Mouse (Mus musculus): Measurements from ENCODE around the gene Ust.

The Ust gene

DNA sequence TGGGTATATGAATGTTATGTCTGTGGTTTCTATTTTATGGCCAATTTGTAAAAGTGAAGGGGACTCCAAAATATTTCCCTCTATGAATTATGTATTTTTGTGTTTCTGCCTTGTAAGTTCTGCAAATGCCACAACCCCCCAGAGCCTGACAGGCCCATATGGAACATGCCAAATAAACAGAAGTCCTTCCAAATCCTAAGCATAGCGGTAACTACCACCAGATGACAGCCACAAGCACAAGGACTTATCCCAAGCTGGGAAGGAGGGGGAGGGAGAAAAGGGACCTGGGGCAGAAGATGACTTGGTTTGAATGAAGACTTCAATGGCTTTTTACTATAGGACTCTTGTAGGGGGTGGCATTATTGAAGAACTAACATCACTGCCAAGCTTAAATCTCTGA is 182.0 kb downstream of the Ust start:
- in situ Hi-C loops (cut with MboI, MseI): no loop called here

DNA sequence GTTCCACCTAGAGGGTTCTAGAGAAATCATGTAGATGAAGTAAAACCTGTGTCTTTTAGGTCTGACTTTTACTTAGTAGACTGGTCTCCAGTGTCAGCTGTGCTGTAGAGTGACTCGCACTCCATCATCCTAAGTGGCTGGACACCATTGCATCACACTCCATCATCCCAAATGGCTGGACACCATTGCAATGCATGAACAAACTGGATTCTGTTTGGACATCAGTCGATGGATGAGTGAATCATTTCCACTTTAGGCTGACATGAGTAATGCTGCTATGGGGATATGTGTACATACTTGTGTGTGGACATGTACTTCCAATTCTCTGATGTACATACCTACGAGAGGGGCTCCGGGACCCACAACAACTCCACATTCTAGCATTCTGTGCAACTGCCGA is 187.7 kb downstream of the Ust start:
- in situ Hi-C loops (cut with MboI, MseI): no loop called here

DNA sequence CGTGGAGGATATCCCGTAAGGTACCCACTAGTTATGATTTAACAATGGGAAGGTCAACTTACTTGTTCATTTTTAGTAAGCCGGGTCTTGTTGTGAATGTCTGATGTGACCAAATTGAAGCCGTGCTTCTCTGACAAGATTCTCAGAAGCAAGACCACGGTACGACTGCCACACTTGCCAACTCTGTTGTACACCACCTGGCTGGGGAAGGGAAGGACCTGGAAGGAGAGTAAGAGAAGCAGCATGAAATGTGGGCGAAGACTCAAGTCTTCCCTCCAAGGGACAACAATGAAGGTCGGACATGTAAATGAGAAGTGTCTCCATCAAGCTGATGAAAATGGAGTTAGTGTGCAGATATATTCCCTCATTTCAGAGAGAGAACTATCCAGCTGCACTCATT is 188.6 kb downstream of the Ust start:
- in situ Hi-C loops (cut with MboI, MseI): no loop called here

DNA sequence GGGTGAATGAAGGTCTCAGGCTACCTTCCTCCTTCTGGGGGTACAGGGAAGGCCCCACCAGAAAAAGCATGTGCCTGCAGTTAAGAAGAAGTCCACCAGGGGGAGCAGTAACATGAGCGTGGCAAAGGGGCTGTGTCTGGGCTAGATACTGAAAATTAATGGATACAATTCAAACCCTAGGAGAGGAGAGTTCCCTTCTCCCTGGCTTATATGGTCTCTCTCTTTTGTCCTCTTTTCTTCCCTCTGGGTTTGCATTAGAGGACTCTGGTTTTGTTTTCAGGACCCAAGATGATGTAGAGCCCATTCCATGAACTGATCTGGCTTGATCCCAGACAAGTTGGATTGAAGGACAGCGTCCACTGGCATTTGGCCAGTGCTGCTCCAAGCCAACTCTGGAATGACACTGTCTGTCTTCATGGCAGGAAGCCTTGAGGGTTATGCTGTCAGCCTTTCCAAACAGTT is 195.3 kb downstream of the Ust start:
- in situ Hi-C loops (cut with MboI, MseI): no loop called here

DNA sequence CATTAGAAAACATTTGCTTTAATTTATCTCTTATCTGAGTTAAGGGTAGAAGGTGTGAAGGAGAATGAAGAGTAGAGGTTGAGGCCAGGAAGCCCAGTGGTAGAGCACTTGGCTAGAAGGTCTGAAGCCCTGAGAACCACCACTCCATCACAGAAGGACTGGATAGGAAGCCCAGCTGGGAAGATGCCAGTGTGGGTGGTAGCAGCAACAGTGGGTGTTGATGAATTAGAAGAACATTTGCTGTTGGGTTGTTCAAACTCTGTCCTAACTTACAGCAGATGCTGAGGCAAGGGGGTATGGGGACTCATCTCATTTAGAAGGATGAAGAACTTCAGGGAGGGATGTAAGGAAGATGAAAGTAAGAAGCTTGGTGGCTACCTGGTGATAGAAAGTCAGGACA is 197.9 kb downstream of the Ust start:
- in situ Hi-C loops (cut with MboI, MseI): no loop called here

DNA sequence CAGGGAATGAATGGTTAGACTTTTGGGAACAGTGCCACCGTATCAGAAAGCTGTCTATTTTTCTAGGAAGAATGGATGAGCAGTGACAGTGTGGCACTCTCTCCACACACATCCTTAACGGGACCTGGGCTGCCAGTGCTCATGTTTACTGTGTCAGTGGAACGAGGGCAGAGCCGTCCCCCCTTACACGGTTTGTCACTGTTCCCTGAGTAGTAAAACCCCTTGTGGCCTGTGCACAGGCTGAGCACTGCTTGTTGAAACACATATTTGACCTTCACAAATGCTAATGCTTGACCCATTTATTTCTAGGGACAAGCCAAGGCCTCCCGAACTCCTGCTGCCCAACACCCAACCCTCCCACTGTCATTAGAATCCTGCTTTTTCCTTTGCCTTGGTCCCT is 209.2 kb downstream of the Ust start:
- in situ Hi-C loops (cut with MboI, MseI): no loop called here

DNA sequence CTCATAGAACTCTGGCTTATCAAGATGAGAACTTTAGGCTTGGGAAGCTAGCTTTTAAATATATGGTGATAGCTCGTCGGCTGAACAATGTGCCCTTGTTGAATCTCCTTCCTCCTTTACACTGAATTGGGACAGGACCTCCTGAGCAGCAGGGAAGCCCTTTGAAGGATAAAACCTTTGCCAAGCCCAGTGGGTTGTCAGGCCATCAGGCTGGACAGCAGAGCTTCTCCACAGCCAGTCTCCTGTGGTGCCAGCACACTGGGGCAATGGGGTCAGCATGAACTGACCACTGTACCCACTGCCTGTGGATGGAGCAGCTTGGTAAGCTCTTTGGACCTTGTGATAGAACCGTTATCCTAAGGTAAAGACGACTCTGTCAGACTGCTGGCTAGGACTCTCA is 214.4 kb downstream of the Ust start:
- in situ Hi-C loops (cut with MboI, MseI): no loop called here

DNA sequence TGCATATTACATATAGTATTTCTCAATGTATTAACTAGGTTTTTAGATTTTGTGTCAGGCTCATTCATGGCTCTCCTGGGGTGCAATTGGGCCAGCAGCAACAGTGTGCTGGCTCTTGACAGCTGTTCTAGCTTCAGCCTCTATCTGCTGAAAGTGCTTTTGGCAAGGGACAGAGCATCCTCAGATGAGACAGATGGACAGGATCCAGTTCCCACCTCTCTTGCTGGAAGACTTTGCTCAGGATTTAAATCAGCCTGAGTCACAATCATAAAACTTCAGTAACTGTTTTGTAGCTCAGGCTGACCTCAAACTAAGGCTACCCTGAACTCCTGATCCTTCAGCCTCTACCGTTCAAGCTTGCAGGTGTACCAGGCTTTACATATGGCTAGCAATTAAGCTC is 219.5 kb downstream of the Ust start:
- in situ Hi-C loops (cut with MboI, MseI): no loop called here

DNA sequence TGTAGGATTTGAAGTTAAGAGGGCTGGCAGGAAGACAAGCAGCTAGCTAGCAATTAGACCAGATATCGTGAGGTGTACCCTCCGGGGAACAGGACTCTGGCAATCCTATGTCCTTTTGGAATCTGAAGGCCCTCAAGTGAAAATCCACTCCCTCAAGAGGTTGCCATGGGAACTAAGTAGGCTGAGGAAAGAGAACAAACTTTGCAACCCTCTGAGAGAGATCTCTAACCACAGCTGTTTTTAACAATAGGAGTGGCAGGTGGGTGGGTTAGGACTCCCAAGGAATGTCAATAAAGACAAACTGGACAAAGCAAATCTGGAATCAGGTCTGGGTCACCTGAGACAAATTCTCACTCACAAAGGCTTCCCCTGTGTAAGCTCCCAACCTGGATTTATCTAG is 221.4 kb downstream of the Ust start:
- in situ Hi-C loops (cut with MboI, MseI): no loop called here

DNA sequence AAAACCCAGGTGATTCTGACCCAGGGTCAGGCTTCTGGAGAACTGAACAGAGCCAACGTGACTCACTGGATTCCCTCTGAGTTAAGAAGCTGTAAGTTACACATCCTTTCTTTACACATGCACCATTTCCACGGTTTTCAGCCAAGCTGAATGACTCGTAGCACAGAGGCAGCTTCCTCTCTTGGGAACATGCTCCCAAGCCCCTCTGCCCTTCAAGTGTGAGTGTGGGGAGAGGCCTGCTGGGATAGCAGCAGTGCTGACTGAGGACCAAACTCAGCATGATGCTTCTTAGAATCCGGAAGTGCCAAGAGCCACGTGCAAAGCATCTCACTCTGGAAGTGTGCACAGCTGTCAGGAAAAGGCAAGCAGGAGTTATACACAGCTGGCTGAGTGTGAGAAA is 228.0 kb downstream of the Ust start:
- in situ Hi-C loops (cut with MboI, MseI): no loop called here

DNA sequence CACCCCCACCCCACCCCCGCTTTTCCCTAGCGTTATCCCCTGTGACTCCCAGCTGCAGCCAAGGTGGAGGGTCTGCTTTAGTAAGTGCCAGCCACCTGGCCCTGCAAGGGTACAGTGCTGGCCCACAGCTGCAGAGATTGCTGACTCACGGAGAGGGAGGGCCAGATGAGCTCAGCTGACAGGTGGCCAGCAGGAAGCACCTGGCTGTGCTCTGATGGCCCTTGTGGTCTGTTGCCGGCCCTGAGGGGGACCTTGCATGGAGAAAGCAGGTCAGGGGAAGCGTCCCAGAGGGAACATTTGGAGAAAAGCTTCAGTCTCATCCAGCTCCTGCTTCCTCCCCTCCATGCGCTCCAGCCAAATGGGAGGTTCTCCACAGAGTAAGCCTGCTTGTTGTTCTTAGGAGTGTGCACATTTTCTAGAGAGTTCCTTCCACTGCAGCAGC is 231.3 kb downstream of the Ust start:
- in situ Hi-C loops (cut with MboI, MseI): no loop called here

DNA sequence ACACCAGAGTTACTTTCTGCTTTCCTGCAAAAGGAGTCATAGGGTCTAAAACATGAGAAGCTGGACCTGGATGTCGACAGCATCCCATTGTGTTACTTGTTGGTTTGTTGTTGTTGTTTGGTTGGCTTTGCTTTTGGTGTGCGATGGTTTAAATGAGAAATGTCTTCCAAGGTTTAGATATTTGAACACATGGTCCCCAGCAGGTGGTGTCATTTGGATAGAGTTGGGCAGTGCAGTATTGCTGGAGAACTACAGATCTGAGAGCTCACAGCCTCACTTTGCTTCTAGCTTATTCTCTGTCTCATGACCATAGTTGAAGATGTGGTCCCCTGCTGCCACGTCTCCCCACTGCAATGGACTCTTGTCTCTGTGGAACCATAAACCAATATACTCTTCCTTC is 234.6 kb downstream of the Ust start:
- in situ Hi-C loops (cut with MboI, MseI): no loop called here

DNA sequence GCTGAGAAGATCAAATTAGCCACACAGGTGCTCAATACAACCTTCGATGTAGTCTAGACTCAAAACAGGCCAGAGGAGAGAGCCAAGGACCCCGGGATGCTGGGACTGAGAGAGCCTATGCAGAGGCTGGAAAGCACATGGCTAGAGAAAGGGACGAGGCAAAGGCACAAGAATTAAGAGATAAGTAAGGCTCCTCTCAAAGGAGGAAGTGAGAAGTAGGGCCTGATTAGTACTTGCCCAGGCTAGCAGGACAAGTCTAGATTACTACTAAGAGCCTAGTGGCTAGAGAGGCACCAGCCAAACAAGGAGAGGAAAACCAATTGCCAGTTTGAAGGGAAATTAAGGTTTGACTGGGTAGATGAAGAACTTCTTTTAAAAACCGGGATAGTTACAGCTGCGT is 241.5 kb downstream of the Ust start:
- in situ Hi-C loops (cut with MboI, MseI): no loop called here

DNA sequence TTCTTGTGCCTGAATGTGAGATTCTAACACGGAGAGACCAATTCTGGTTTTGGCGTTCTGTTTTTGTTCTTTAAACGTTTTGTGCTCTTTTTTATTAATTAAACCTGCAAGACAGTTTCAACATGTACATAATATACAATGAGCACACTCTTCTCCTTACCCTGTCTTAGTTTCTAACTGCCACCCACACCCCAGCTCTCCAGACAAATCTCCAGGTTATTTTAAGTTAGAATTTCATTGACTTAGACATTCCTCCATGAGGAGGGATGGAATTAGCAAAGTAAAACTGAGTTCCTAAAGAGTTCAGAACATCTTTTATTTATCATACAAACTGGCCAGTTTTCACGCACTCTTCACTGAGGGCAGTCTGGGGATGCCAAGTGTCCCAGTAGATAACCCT is 248.9 kb downstream of the Ust start:
- in situ Hi-C loops (cut with MboI, MseI): no loop called here

DNA sequence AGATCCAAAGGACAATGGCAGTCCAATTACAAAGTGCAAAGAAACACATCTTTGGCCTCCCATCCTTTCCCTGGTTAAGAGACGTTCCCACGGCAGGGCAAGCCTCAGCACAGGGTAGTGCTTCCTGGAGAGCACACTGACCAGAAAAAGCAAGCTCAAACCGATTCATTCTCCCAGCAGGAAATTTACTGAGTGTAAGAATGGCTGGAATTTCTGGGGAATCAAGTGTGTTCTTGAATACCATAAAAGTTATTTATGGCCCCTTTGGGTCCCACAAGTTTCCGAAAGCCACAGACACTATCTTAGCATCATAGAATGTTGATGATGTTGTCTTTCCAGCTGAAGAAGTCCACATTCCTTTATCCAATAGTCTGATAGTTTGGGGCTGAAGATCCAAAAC is 258.9 kb downstream of the Ust start:
- in situ Hi-C loops (cut with MboI, MseI): no loop called here

DNA sequence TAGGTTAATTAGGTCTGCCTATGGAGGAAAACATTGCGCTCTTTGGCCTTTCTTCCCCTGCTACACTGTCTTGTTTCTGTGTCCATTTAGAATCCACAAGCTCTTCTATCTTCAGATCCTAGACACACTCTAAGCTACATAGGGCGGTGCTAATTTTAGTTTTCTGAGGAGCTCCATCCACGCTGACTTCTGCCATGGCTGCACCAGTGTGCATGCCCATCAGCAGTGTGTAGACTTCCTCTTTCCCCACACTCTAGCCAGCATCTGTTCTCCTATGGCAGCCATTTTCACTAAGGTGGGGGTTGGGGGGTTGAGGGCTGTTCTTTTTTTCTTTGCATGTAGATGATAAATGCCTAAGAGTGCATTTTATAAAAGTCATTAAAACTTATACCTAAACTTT is 268.6 kb downstream of the Ust start:
- in situ Hi-C loops (cut with MboI, MseI): no loop called here

DNA sequence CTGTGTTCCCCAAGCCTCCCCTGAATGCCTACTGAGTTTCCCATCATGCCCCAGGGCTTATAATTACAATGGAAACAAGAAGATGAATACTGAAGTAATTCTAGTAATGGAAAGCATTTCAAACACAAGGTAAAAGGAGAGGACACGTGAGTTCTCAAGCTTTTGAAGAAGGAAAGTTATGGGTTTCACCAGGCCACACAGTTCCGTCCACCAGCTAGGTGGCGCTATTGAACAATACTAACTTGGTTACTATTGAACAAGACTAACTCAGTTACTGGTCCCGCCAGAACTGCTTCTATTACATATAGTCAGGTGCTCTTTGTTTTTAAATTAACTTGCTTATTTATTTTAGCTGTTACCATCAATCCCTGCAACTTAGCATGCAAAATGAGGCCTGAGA is 276.3 kb downstream of the Ust start:
- in situ Hi-C loops (cut with MboI, MseI): no loop called here

DNA sequence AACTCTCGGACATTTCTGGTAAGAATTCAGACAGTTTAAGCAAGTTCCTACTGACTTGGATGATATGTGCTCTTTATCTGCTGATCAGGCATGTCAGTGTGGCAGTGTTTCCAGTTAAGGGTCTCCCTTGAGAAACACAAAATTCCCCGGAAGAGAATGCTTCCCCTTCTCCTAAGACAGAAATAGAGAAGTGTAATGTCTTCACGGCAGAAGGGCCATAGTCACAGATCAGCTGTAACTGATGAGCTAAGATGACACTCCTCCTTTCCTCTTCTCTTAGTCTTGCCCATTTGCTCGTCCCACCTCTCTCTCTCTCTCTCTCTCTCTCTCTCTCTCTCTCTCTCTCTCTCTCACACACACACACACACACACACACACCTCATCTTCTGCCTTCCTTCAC is 277.9 kb downstream of the Ust start:
- in situ Hi-C loops (cut with MboI, MseI): no loop called here

DNA sequence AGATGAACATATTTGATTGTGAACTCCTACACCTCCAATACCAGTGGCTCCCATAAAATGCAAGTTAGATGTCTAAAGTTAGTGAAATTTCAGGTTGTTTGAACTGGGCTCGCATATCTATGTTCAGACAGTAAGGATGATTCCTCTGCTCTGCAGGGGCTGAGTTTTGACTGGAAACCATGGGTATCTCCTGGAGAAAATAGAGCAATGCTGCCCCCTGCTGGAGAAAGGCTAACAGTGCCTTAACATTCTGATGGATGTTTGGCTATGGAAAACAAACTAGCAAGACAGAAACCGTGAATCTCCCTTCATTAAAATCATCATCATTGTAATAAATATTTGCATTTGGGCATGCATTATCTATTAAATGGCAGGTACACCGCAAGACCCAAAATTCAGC is 278.4 kb downstream of the Ust start:
- in situ Hi-C loops (cut with MboI, MseI): no loop called here

DNA sequence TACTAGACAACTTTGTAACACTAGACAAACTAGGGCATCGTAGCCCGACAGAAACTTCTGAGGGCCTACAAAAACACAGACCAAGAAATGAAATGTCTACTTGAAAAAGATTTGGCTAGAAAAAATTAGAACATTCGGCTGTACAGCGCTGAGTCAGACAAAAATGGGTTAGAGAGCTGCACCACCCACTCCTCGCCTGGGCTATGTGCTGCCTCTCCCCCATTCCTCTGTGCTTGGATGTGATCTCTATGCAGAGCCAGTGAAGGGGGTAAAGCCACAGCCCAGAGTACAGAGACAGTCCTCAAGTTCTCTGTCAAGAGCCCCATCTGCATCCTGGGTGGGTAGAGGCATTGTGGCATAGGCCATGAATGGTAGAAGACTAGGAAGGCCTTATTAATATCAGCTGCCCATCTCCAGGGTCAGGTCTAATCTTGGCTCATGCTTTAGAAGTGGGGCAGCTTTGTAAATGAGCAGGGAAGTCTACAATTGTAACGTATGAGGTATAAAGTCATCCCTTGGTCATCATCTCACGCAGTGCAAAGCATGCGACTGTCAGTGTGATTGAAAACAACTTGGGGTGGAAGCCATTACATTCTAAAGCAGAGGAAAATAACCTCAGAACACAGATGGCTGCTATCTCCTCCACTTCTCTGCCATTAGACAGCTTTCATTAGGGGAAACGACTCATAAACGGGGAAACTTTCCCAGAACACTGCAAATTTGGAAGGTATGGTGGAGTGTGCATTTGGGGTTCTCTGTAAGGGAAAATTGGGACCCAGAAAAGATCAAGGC is 281.6 kb downstream of the Ust start:
- in situ Hi-C loops (cut with MboI, MseI): loop anchor here (5.0 kb wide), 2 partner anchors 355 to 430 kb away; no protein-coding TSS in a partner anchor

DNA sequence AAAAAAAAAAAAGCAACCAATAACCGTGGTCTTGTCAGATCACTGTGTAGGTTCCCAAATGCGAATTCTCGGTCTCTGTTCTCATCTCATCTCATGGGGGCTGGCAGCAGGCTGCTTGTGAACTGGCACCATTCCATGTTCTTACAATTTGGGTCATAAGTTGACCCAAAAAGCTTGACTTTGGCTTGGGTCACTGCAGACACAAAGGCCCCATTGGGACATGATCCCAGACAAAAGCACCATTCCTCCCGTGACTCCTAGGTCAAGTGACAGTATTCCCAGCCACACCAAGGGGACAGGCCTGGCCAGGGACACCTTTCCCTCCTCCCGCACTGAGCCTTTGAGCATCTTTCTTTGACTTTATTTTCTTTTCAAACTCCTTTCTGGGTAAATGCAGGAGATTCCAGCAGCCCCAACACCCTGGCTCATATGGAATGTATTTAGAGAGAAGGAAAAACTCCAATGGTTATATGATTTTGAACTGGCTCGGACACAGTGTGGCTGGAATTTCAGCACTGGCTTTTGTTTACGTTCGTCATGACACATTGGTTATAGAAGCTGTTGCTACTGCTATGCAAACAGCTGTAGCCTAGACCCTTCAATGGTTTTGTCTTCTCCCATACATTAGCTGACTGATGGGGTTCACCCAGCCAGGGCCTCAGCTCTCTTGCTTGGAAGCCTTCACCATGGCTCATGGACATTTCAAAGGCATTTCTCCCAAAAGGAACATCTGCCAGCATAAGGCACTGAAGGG is 285.3 kb downstream of the Ust start:
- in situ Hi-C loops (cut with MboI, MseI): no loop called here

DNA sequence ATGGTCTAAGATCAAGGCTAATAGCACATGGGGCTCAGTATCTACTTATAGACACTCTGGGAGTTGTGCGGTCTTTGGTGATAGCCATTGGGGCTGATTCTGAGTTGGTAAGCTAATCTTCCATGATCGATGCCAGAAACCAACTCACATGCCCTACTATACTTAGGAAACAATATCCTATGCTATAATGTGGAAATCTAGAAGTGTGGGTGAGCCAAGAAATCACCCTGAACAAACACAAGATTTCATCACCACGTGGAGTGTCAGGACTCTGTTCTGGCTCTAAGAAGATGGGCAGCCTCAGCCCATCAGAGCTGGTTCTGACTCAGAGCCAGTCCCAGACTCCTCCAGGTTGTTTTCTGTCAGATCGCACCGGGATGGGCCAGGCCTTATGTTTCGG is 286.1 kb downstream of the Ust start:
- in situ Hi-C loops (cut with MboI, MseI): no loop called here

DNA sequence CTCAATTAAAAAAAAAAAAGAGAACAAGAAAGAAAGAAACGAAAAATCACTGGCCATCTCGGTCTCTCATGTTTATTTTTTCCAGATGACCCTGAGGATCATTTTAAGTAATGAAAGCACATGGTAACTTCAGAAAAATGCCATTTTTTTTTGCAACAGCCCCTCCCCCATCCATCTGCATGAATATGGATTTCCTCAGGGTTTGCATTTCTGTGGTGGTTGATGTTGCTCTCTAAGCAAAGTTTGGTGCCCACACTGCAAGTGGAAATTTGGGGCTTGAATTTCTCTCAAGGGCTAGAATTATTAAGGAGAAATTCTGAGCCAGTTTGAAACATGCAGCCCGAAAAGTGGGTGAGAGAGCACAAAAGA is 290.3 kb downstream of the Ust start:
- in situ Hi-C loops (cut with MboI, MseI): no loop called here

All from T-helper 1 cell (primary cell).